Mouse (Mus musculus) bone marrow macrophage, adult 2 months (primary cell): ENCODE measurements around the gene Dcaf4.

Experiments
- CTCF ChIP-seq: IDR thresholded peaks from 2 replicates; pipeline ENCODE4 v1.5.1; 2012; ENCODE audit warnings: low read depth, mild to moderate bottlenecking, low read length, moderate library complexity
- POLR2A ChIP-seq: IDR thresholded peaks from 2 replicates; pipeline ENCODE4 v1.6.1; 2012; ENCODE audit warnings: mild to moderate bottlenecking, low read depth, low read length, borderline replicate concordance

- no peak for TF ChIP-seq CTCF
- TF ChIP-seq POLR2A, result no peak
Observed at GRCm38 (mm10) chr12:83479140-83479539, 41.1 kb upstream of the Dcaf4 start.
